Mouse (Mus musculus): Measurements from ENCODE around the gene Samd11. TPM values are rescaled to one million over a fixed set of nuclear protein-coding genes. Genes with fewer than 3 reads are reported as not detected.

The Samd11 gene
- polyA plus RNA-seq (2012; rRNA removed) = 0.29 and 0.34 TPM in 2 replicates

DNA sequence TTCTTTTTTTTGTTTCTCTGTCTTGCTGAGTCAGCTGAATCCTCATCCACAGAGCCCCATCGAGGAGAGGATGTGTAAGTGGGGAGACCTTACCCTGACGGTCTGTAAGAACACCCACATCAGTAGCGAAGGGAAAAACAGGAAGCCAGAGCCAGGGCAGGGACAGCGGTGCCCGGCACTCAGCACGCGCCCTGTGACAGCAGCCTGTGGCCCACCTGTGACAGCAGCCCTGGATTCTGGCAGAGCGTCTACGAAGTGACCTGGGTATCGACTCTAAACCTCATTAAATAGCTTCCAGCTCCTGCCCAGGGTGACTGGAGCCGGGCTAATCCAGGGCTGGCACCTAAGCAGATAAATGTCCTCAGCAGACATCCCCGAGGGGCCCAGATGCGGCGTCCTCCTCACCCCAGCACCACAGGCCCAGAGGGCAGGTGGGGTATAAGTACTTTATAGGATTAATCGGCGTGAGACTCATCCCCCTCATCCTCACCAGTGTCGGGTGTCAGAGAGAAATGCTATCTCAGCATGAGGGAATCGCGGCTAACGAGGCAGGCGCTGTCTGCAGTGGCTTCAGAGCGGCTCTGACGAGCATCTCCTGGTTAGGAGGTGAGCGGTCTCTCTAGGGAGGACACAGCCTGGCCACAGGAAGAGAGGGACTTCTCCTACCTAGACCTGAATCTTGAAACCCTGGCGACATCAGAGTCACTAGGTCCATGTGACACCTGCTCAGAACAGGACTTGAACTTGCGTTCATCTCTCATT lies at the start of gene Samd11:
Samd11 (minus strand) TSS at position 580 of the 762 bp plus-strand sequence.
- H3K4me3 ChIP-seq (ENCODE audit: low read depth, low read length) = 0 out of 2 replicates have a peak within 1 kb of the TSS, but pooled peaks have one; percentile 4
- WGBS = 13% methylated on average over 26 of the region's 26 CpGs
- no peak for TF ChIP-seq CTCF (IDR thresholded peaks at IDR 0.05; ENCODE audit: extremely low read depth, insufficient read length, insufficient replicate concordance, low read depth, low read length)
- TF ChIP-seq POLR2A (IDR thresholded peaks at IDR 0.05; ENCODE audit: low read depth, low read length) = no peak
- peaks cover 5% of the 10 kb centered on the region for H3K4me1 ChIP-seq (ENCODE audit: control insufficient read depth, insufficient read depth, insufficient read length, low read length)
- peaks cover 18% of the 10 kb centered on the region for H3K27me3 ChIP-seq (ENCODE audit: control insufficient read depth, insufficient read depth, low read length)
- H3K36me3 ChIP-seq (ENCODE audit: control insufficient read depth, insufficient read depth, low read length) = no peaks in the 10 kb centered on the region
- H3K27ac ChIP-seq (ENCODE audit: insufficient read depth, low read depth, low read length) = no peak within 1 kb of the TSS

GRCm38 (mm10) chr4:156254361-156255077 lies 938 bp downstream of the Samd11 start:
- TF ChIP-seq POLR2A (IDR thresholded peaks at IDR 0.05; ENCODE audit: low read depth, low read length) (no peak), CTCF (IDR thresholded peaks at IDR 0.05; ENCODE audit: extremely low read depth, insufficient read length, insufficient replicate concordance, low read depth, low read length) (no peak)
- Histone ChIP-seq H3K27ac (ENCODE audit: insufficient read depth, low read depth, low read length) (no peak overlapping the region), H3K4me3 (ENCODE audit: low read depth, low read length) (peak overlapping the region; percentile 4; the same call in 1 of the 2 replicates), H3K4me1 (ENCODE audit: control insufficient read depth, insufficient read depth, insufficient read length, low read length) (peaks cover 5% of the 10 kb centered on the region), H3K27me3 (ENCODE audit: control insufficient read depth, insufficient read depth, low read length) (peaks cover 18% of the 10 kb centered on the region), H3K36me3 (ENCODE audit: control insufficient read depth, insufficient read depth, low read length) (no peaks in the 10 kb centered on the region)
- 5% methylated on average over 28 of the region's 30 CpGs for WGBS

DNA sequence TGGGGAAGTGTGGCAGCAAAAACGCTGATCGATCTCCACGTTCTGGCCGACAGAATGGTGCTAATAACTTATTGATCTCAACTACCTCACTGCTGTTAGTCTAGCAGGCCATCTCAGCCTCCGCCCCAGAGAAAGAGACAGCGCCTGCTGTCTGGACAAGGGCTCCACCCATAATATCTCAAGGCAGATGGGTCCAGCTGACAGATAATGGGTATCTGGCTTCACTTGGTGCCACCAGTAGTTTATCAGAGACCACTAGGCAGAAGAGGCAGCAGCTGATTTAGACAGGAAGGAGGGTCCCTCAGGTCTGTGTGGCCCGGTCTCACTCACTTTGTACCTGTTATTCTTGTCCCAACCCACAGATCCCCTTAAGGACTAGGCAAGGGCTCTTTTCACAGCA lies 2.4 kb downstream of the Samd11 start:
- no peak overlapping the region for H3K4me3 ChIP-seq (ENCODE audit: low read depth, low read length)
- peaks cover 1% of the 10 kb centered on the region; the same call in 1 of the 2 replicates for H3K36me3 ChIP-seq (ENCODE audit: control insufficient read depth, insufficient read depth, low read length)
- H3K4me1 ChIP-seq (ENCODE audit: control insufficient read depth, insufficient read depth, insufficient read length, low read length) = peaks cover 5% of the 10 kb centered on the region
- WGBS = 35% methylated on average over 7 of the region's 7 CpGs
- H3K27ac ChIP-seq (ENCODE audit: insufficient read depth, low read depth, low read length) = no peak overlapping the region
- TF ChIP-seq CTCF (IDR thresholded peaks at IDR 0.05; ENCODE audit: extremely low read depth, insufficient read length, insufficient replicate concordance, low read depth, low read length) (no peak), POLR2A (IDR thresholded peaks at IDR 0.05; ENCODE audit: low read depth, low read length) (no peak)
- peaks cover 18% of the 10 kb centered on the region for H3K27me3 ChIP-seq (ENCODE audit: control insufficient read depth, insufficient read depth, low read length)

DNA sequence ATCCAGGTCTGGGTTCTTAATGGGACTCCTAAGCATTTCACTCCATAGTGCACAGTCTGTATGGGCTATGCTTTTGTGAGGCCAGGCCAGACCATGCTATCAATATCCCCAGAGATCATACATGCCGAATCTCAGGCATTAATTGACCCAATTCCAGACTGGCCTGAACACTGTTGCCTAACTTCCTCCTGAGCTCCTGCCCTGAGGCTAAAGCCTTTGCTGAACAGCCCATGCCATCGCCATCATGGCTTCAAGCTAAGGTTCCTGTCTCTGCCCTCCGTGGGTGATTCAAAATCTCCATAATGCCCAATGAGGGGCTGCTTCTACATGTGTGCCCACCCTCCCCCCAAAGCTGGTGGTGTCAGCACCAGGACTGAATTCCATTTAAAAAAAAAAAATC lies 2.8 kb downstream of the Samd11 start:
- H3K27ac ChIP-seq (ENCODE audit: insufficient read depth, low read depth, low read length) = no peak overlapping the region
- peaks cover 5% of the 10 kb centered on the region for H3K4me1 ChIP-seq (ENCODE audit: control insufficient read depth, insufficient read depth, insufficient read length, low read length)
- 31% methylated on average over 3 of the region's 3 CpGs for WGBS
- peaks cover 3% of the 10 kb centered on the region for H3K36me3 ChIP-seq (ENCODE audit: control insufficient read depth, insufficient read depth, low read length)
- H3K27me3 ChIP-seq (ENCODE audit: control insufficient read depth, insufficient read depth, low read length) = peaks cover 18% of the 10 kb centered on the region
- no peak overlapping the region for H3K4me3 ChIP-seq (ENCODE audit: low read depth, low read length)
- TF ChIP-seq POLR2A (IDR thresholded peaks at IDR 0.05; ENCODE audit: low read depth, low read length) (no peak), CTCF (IDR thresholded peaks at IDR 0.05; ENCODE audit: extremely low read depth, insufficient read length, insufficient replicate concordance, low read depth, low read length) (no peak)

DNA sequence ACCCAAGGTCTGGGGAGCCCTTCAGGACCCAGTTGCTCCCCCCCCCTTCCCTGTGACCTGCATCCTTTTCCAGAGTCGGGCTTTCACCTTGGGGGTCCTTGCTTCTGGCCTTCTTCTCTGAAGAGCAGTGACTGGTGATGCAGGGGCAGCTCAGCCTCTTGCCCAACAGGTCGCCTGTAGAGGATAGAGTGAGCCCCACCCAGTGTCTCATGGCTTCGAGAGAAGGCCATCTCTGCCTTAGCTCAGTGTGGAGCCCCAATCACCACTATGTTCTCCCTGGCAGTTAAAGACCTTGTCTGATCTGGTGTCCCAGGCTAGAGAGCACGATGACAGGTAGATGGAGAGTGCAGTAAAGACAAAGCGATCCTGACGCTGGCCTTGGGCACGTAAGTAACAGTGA lies 3.3 kb downstream of the Samd11 start:
- H3K27ac ChIP-seq (ENCODE audit: insufficient read depth, low read depth, low read length) = no peak overlapping the region
- 34% methylated on average over 7 of the region's 7 CpGs for WGBS
- TF ChIP-seq POLR2A (IDR thresholded peaks at IDR 0.05; ENCODE audit: low read depth, low read length) (no peak), CTCF (IDR thresholded peaks at IDR 0.05; ENCODE audit: extremely low read depth, insufficient read length, insufficient replicate concordance, low read depth, low read length) (no peak)
- H3K4me1 ChIP-seq (ENCODE audit: control insufficient read depth, insufficient read depth, insufficient read length, low read length) = peaks cover 5% of the 10 kb centered on the region
- no peak overlapping the region for H3K4me3 ChIP-seq (ENCODE audit: low read depth, low read length)
- peaks cover 18% of the 10 kb centered on the region for H3K27me3 ChIP-seq (ENCODE audit: control insufficient read depth, insufficient read depth, low read length)
- H3K36me3 ChIP-seq (ENCODE audit: control insufficient read depth, insufficient read depth, low read length) = peaks cover 6% of the 10 kb centered on the region

DNA sequence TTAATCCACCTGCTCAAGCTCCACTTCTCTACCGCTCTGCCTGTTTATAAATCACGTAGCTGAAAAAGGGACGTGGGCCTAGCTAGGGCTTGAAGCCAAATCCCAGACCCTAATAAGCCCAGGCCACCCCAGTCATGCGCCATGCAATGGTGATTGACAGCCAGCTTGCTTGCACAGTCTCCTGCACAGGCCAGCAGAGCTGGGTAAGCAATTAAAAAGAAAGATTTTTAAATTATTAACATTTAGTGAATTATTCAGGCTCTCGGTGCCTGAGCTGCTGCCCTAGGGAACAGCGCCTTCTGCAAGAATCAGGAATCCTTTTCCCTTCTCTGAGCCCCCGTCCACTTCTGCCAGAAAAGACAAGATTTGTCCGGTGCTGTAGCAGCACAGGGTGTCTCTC lies 4.4 kb downstream of the Samd11 start:
- peaks cover 12% of the 10 kb centered on the region for H3K36me3 ChIP-seq (ENCODE audit: control insufficient read depth, insufficient read depth, low read length)
- H3K27ac ChIP-seq (ENCODE audit: insufficient read depth, low read depth, low read length) = no peak overlapping the region
- WGBS = 71% methylated on average over 8 of the region's 8 CpGs
- peaks cover 18% of the 10 kb centered on the region for H3K27me3 ChIP-seq (ENCODE audit: control insufficient read depth, insufficient read depth, low read length)
- H3K4me1 ChIP-seq (ENCODE audit: control insufficient read depth, insufficient read depth, insufficient read length, low read length) = peaks cover 5% of the 10 kb centered on the region
- TF ChIP-seq CTCF (IDR thresholded peaks at IDR 0.05; ENCODE audit: extremely low read depth, insufficient read length, insufficient replicate concordance, low read depth, low read length) (no peak), POLR2A (IDR thresholded peaks at IDR 0.05; ENCODE audit: low read depth, low read length) (no peak)
- no peak overlapping the region for H3K4me3 ChIP-seq (ENCODE audit: low read depth, low read length)

- 47% methylated on average over 11 of the region's 11 CpGs for WGBS
- peaks cover 4% of the 10 kb centered on the region for H3K4me1 ChIP-seq (ENCODE audit: control insufficient read depth, insufficient read depth, insufficient read length, low read length)
- H3K27ac ChIP-seq (ENCODE audit: insufficient read depth, low read depth, low read length) = no peak overlapping the region
- H3K27me3 ChIP-seq (ENCODE audit: control insufficient read depth, insufficient read depth, low read length) = peaks cover 8% of the 10 kb centered on the region
- H3K4me3 ChIP-seq (ENCODE audit: low read depth, low read length) = no peak overlapping the region
- H3K36me3 ChIP-seq (ENCODE audit: control insufficient read depth, insufficient read depth, low read length) = peaks cover 25% of the 10 kb centered on the region
- no peak for TF ChIP-seq CTCF (IDR thresholded peaks at IDR 0.05; ENCODE audit: extremely low read depth, insufficient read length, insufficient replicate concordance, low read depth, low read length)
Observed at GRCm38 (mm10) chr4:156249567-156249966, 5.9 kb downstream of the Samd11 start.
